Mouse (Mus musculus) midbrain, embryonic 14.5 days (tissue): ENCODE results near the gene Vmn1r3. TPM values are rescaled to one million over a fixed set of nuclear protein-coding genes. Genes with fewer than 3 reads are reported as not detected.
A peak's percentile ranks its signal among the peaks of the same experiment; 100 is the strongest.
"Not testable (repeated sequence)": the region's sequence is repeated elsewhere in the genome, so short reads cannot be mapped to it uniquely, and the experiment has no call there.

ENCODE experiments used
- ATAC-seq: fragments of 200-750 bp; cut with Nextera tagmentation; 2 replicates; pipeline ENCODE4 v1.8.0; 2017; ENCODE audit warnings: moderate number of reproducible peaks, moderate library complexity; ENCODE audit not compliant: low FRiP score, low TSS enrichment
- DNase-seq: peaks from one replicate; pipeline ENCODE4 v3.0.0-alpha.2; 2015
- H3K27ac ChIP-seq: fragments of 300-500 bp; sonication (generic); replicated peaks from 2 replicates; pipeline ENCODE4 v1.5.1; 2014; ENCODE audit warnings: mild to moderate bottlenecking, low read depth, low read length, moderate library complexity
- H3K27me3 ChIP-seq: fragments of 300-500 bp; sonication (generic); 2 replicates; pipeline ENCODE4 v1.6.1; 2014; ENCODE audit warnings: low read length, control low read depth, mixed read lengths; ENCODE audit not compliant: control insufficient read depth, insufficient read depth
- H3K36me3 ChIP-seq: fragments of 300-500 bp; sonication (generic); 2 replicates; pipeline ENCODE4 v1.6.1; 2014; ENCODE audit warnings: low read length, control low read depth; ENCODE audit not compliant: control insufficient read depth, insufficient read depth
- H3K4me1 ChIP-seq: fragments of 300-500 bp; sonication (generic); 2 replicates; pipeline ENCODE4 v1.6.1; 2014; ENCODE audit warnings: mild to moderate bottlenecking, antibody characterized with exemption, low read length, control low read depth; ENCODE audit not compliant: control insufficient read depth, insufficient read depth
- H3K4me2 ChIP-seq: fragments of 300-500 bp; sonication (generic); 2 replicates; pipeline ENCODE4 v1.6.1; 2014; ENCODE audit warnings: mild to moderate bottlenecking, low read length, moderate library complexity
- H3K4me3 ChIP-seq: fragments of 300-500 bp; sonication (generic); replicated peaks from 2 replicates; pipeline ENCODE4 v1.5.1; 2014; ENCODE audit warnings: low read depth, low read length
- H3K9ac ChIP-seq: fragments of 300-500 bp; sonication (generic); replicated peaks from 2 replicates; pipeline ENCODE4 v1.6.1; 2014; ENCODE audit warnings: mild to moderate bottlenecking, low read length, moderate library complexity
- H3K9me3 ChIP-seq: fragments of 300-500 bp; sonication (generic); 2 replicates; pipeline ENCODE4 v1.6.1; 2016; ENCODE audit warnings: low read length, control low read depth, mixed read lengths; ENCODE audit not compliant: control insufficient read depth
- WGBS: fragments of 180-500 bp; shearing (Covaris S2); extraction: QIAGEN DNeasy Blood & Tissue Kit; methylation state at CpG from one replicate; pipeline ENCODE4 v1.1.7; 2014; 5-methylcytosine and 5-hydroxymethylcytosine counted together
- polyA plus RNA-seq: library from polyadenylated mRNA; unstranded; fragments of >200 nt; fragmentation: Nextera tagmentation; extraction: Ambion mirVana; gene quantifications from 2 replicates; pipeline ENCODE4 v1.2.1, GENCODE M21; 2014

The Vmn1r3 gene
- polyA plus RNA-seq, 1 experiment from 2014 or later: not detected

DNA sequence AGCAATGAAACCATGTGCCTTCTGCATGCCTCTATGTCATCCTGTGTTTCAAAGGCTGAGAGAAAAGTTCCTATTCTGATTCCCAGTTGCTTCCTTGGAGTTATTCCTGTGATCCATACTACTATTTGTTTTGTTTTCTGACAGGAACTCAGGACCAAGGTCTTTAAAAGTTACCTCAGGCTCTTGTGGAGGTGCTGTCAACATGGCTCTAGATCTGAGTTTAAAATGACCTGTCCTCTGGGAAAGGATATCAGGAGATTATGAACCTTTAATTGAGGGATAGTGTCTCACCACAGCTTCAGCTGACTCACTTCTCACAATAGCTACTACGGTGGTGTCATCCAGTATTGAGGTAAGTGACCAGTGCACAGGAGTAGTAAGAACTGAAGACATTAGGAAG is 18.1 kb downstream of the Vmn1r3 start, which contains the start of gene Vmn1r2:
Gene Vmn1r2, plus strand, starts transcription at position 301 of the 400 bp plus-strand sequence.
- H3K36me3 ChIP-seq, H3K4me2 ChIP-seq, H3K4me3 ChIP-seq, H3K9ac ChIP-seq, H3K27me3 ChIP-seq, H3K4me1 ChIP-seq, H3K27ac ChIP-seq, DNase-seq, ATAC-seq: not testable (repeated sequence)
- WGBS: no CpG with 5 or more reads among the region's 1 CpGs
- H3K9me3 ChIP-seq: peaks cover 19% of the 10 kb centered on the region

DNA sequence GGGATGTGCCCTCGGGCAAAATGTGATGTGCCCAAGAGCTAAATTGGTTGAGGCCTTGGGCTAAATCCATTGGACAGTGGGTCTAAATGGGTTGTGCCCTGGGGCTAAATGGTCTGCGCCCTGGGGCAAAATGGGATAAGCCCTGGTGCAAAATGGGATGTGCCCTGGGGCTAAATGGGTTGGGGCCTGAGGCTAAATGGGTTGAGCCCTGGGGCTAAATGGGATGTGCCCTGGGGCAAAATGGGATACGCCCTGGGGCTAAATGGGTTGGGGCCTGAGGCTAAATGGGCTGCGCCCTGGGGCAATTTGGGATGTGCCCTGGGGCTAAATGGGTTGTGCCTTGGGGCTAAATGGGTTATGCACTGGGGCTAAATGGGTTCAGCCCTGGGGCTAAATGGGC is 20.1 kb downstream of the Vmn1r3 start:
- ATAC-seq (no peak; the same call in 1 of the 2 replicates), DNase-seq (peak; percentile 2)
- H3K4me2 ChIP-seq: no peak overlapping the region
- no peaks in the 10 kb centered on the region for H3K27me3 ChIP-seq
- H3K9ac ChIP-seq: no peak overlapping the region
- H3K36me3 ChIP-seq: no peaks in the 10 kb centered on the region
- peaks cover 19% of the 10 kb centered on the region for H3K9me3 ChIP-seq
- no peaks in the 10 kb centered on the region for H3K4me1 ChIP-seq
- WGBS: 92% methylated on average over 4 of the region's 4 CpGs
- no peak overlapping the region for H3K27ac ChIP-seq
- H3K4me3 ChIP-seq: no peak overlapping the region

DNA sequence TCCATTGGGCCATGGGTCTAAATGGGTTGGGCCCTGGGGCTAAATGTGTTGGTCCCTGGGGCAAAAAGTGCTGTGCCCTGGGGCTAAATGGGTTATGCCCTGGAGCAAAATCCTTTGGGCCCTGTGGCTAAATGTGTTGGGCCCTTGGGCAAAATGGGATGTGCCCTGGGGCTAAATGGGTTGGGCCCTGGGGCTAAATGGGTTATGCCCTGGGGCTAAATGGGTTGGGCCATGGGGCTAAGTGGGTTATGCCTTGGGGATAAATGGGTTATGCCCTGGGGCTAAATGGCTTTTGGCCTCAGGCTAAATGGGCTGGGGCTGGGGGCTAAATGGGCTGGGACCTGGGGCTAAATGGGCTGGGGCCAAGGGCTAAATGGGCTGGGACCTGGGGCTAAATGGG is 20.7 kb downstream of the Vmn1r3 start:
- ATAC-seq, H3K9ac ChIP-seq, H3K4me1 ChIP-seq, H3K36me3 ChIP-seq, H3K4me2 ChIP-seq, H3K4me3 ChIP-seq, DNase-seq, H3K27me3 ChIP-seq, H3K27ac ChIP-seq: not testable (repeated sequence)
- peaks cover 19% of the 10 kb centered on the region for H3K9me3 ChIP-seq

GRCm38 (mm10) chr4:3153320-3153719 is 31.8 kb downstream of the Vmn1r3 start:
- not testable (repeated sequence) for H3K27ac ChIP-seq, ATAC-seq
- 71% methylated on average over 2 of the region's 2 CpGs for WGBS

GRCm38 (mm10) chr4:3147926-3148325 is 37.2 kb downstream of the Vmn1r3 start:
- not testable (repeated sequence) for H3K4me1 ChIP-seq, H3K27ac ChIP-seq, H3K4me2 ChIP-seq, ATAC-seq, H3K9ac ChIP-seq, H3K4me3 ChIP-seq, DNase-seq, H3K27me3 ChIP-seq, H3K36me3 ChIP-seq, H3K9me3 ChIP-seq
- WGBS: no CpG with 5 or more reads among the region's 3 CpGs

More at GRCm38 (mm10) chr4:3153320-3153719, 31.8 kb downstream of the Vmn1r3 start:
- H3K36me3 ChIP-seq, H3K4me2 ChIP-seq, H3K9ac ChIP-seq, H3K4me1 ChIP-seq, DNase-seq, H3K9me3 ChIP-seq, H3K4me3 ChIP-seq, H3K27me3 ChIP-seq: not testable (repeated sequence)

Other genes starting within 250 kb of the Vmn1r3 start
- not detected in 2 replicates for gene Vmn1r2, start 18.0 kb downstream of the Vmn1r3 start, polyA plus RNA-seq